27 mouse cellular contexts compared by ENCODE assay signal in the genomic region with DNA sequence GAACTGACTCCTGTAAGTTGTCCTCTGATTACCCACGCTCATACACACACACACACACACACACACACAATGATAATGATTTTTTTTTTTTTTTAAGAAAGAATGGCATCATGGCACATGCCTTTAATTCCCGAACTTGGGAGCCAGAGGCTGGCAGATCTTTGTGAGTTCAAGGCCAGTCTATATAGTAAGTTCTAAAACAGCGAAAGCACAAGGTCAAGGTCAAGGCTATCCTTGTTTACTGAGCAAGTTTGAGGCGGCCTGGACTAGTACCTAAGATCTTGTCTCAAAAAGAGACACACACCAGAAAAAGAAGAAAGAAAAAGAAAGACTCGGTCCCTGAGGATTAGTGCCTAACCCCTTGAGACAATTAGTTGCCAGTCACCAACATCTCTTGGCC.
"Had no signal": no experiment of that assay in that cellular context is flagged by ENCODE, and none has a peak within 500 bp of the region (broad histone marks: within the 10 kb centered on the region; RNA-seq: fewer than 3 reads in every experiment).

No protein-coding gene starts in this region.

- H3K9ac ChIP-seq: heart, embryonic 12.5 days; hindbrain, embryonic 12.5 days; hindbrain, embryonic 14.5 days; intestine, embryonic 15.5 days; limb, embryonic 13.5 days; limb, embryonic 15.5 days; liver, embryonic 12.5 days; liver, embryonic 14.5 days had no signal

- DNase-seq: gastrocnemius, adult 2 months; gastrocnemius, postnatal 10 days; heart, adult 18-20 months; heart, postnatal 10 days; heart, postnatal 4 days; kidney, adult 18-20 months; kidney, adult 8-10 months; kidney, postnatal 10 days; kidney, postnatal 25 days; kidney, postnatal 4 days; layer of hippocampus, adult 9-11 months; layer of hippocampus, postnatal 36 days; left cerebral cortex, postnatal 4 days had no signal

- H3K27ac ChIP-seq: gastrocnemius, adult 2 months; heart, embryonic 10.5 days; hindbrain, embryonic 10.5 days; hindbrain, embryonic 12.5 days; hindbrain, embryonic 14.5 days; intestine, embryonic 15.5 days; layer of hippocampus, adult 2 months; limb, embryonic 13.5 days; limb, embryonic 15.5 days; liver, embryonic 12.5 days; liver, embryonic 14.5 days had no signal

- H3K9me3 ChIP-seq: heart, embryonic 10.5 days; heart, embryonic 12.5 days; intestine, embryonic 15.5 days; limb, embryonic 15.5 days; liver, embryonic 12.5 days had no signal

- H3K4me2 ChIP-seq: heart, embryonic 12.5 days; hindbrain, embryonic 12.5 days; hindbrain, embryonic 14.5 days; intestine, embryonic 15.5 days; limb, embryonic 13.5 days; limb, embryonic 15.5 days; liver, embryonic 12.5 days had no signal

- H3K4me3 ChIP-seq: gastrocnemius, adult 2 months; heart, embryonic 10.5 days; heart, embryonic 12.5 days; hindbrain, embryonic 10.5 days; hindbrain, embryonic 12.5 days; intestine, embryonic 15.5 days; layer of hippocampus, adult 2 months; limb, embryonic 13.5 days; limb, embryonic 15.5 days; liver, embryonic 12.5 days had no signal

- ATAC-seq: hindbrain, embryonic 16.5 days; inflammation-experienced regulatory T-cells, adult 6 months; intestine, embryonic 15.5 days; intestine, postnatal 0 days; liver, embryonic 12.5 days had no signal

- H3K27me3 ChIP-seq: heart, embryonic 12.5 days; hindbrain, embryonic 12.5 days; intestine, embryonic 15.5 days; limb, embryonic 13.5 days; limb, embryonic 15.5 days; liver, embryonic 12.5 days had no signal
